Mouse (Mus musculus) spleen, postnatal 0 days (tissue): ENCODE measurements around the gene Trrap. TPM values are rescaled to one million over a fixed set of nuclear protein-coding genes. Genes with fewer than 3 reads are reported as not detected.

ENCODE experiments used
- polyA plus RNA-seq: library from polyadenylated mRNA; unstranded; fragments of >200 nt; fragmentation: Nextera tagmentation; extraction: Ambion mirVana; gene quantifications from 2 replicates; pipeline ENCODE4 v1.2.1, GENCODE M21; 2015

The Trrap gene
- 25.0 and 32.9 TPM in 2 replicates for polyA plus RNA-seq

GRCm38 (mm10) chr5:144767106-144767798 is at the start of gene Trrap:
TSS of gene Trrap (plus strand) at chr5:144767732.

GRCm38 (mm10) chr5:144761161-144761868 is 6.2 kb upstream of the Trrap start, which contains the start of gene Tmem130:
TSS of gene Tmem130 (minus strand) at chr5:144761818.

Other genes with a start within 250 kb of the Trrap start
- 0.05 TPM in 1 of 2 replicates, not detected in the other for gene Nptx2, start 221.8 kb upstream of the Trrap start, polyA plus RNA-seq
- gene Tmem130, start 5.9 kb upstream of the Trrap start, polyA plus RNA-seq = 0.05 TPM in 1 of 2 replicates, not detected in the other
- 4.6 and 5.1 TPM in 2 replicates for gene Smurf1, start 198.1 kb downstream of the Trrap start, polyA plus RNA-seq